Mouse (Mus musculus) heart, postnatal 0 days (tissue): ENCODE measurements around the gene Aoah.

Experiments used
- CTCF ChIP-seq: IDR thresholded peaks from 2 replicates; pipeline ENCODE4 v1.5.1; 2016; ENCODE audit warnings: antibody characterized with exemption, control low read depth, low read depth
- EP300 ChIP-seq: IDR thresholded peaks from 2 replicates; pipeline ENCODE4 v1.6.1; 2016; ENCODE audit warnings: antibody characterized with exemption, low read depth

DNA sequence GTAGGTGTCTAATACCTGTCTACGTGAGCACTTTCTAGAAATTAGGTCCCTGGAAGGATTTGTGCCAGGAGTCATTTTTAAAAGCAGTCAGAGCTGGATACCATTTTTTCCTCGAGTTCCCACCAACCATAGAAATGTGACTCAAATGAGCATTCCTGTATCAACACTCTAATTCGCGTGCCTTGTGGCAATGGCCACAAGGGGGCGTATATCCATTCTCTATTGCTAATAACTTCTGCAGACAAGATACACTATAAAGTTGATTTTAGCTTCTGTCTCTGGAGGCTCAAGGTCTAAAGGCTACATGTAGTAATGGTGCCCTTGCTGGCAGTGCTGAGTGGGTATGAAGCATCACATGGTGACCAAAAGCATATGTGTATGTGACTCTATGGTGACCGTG lies 146.5 kb downstream of the Aoah start:
- TF ChIP-seq CTCF: peak; percentile 49
- TF ChIP-seq EP300: no peak
